Mouse (Mus musculus) limb, embryonic 11.5 days (tissue): ENCODE results near the gene Adgrf5. TPM values are rescaled to one million over a fixed set of nuclear protein-coding genes. Genes with fewer than 3 reads are reported as not detected.

Experiments
- ATAC-seq: fragments of 200-750 bp; cut with Nextera tagmentation; 2 replicates; pipeline ENCODE4 v1.8.0; 2017; ENCODE audit warnings: low read depth; ENCODE audit not compliant: insufficient number of reproducible peaks, low FRiP score, low TSS enrichment
- DNase-seq: peaks from one replicate; pipeline ENCODE4 v3.0.0-alpha.2; 2015; ENCODE audit warnings: low spot score
- H3K27ac ChIP-seq: fragments of 300-500 bp; sonication (generic); replicated peaks from 2 replicates; pipeline ENCODE4 v1.5.1; 2014; ENCODE audit warnings: low read depth, mild to moderate bottlenecking, low read length
- H3K27me3 ChIP-seq: fragments of 300-500 bp; sonication (generic); 2 replicates; pipeline ENCODE4 v1.6.1; 2014; ENCODE audit warnings: mild to moderate bottlenecking, low read length, mixed read lengths; ENCODE audit not compliant: control insufficient read depth, insufficient read depth
- H3K36me3 ChIP-seq: fragments of 300-500 bp; sonication (generic); 2 replicates; pipeline ENCODE4 v1.6.1; 2014; ENCODE audit warnings: mild to moderate bottlenecking, low read length, moderate library complexity, mixed read lengths; ENCODE audit not compliant: control insufficient read depth, insufficient read depth
- H3K4me1 ChIP-seq: fragments of 300-500 bp; sonication (generic); 2 replicates; pipeline ENCODE4 v1.6.1; 2014; ENCODE audit warnings: low read length, mixed read lengths; ENCODE audit not compliant: control insufficient read depth, insufficient read depth
- H3K4me2 ChIP-seq: fragments of 300-500 bp; sonication (generic); 2 replicates; pipeline ENCODE4 v1.6.1; 2014; ENCODE audit warnings: low read depth, mild to moderate bottlenecking, moderate library complexity; ENCODE audit not compliant: severe bottlenecking
- H3K4me3 ChIP-seq: fragments of 300-500 bp; sonication (generic); 2 replicates; pipeline ENCODE4 v1.5.1; 2014; ENCODE audit warnings: low read depth, low read length
- H3K9ac ChIP-seq: fragments of 300-500 bp; sonication (generic); 2 replicates; pipeline ENCODE4 v1.6.1; 2014; ENCODE audit warnings: mild to moderate bottlenecking, low read length
- H3K9me3 ChIP-seq: fragments of 300-500 bp; sonication (generic); 2 replicates; pipeline ENCODE4 v1.6.1; 2016; ENCODE audit warnings: low read length; ENCODE audit not compliant: control insufficient read depth
- WGBS: fragments of 180-500 bp; shearing (Covaris S2); extraction: QIAGEN DNeasy Blood & Tissue Kit; methylation state at CpG from one replicate; pipeline ENCODE4 v1.1.7; 2014; 5-methylcytosine and 5-hydroxymethylcytosine counted together
- polyA plus RNA-seq: library from polyadenylated mRNA; unstranded; fragments of >200 nt; fragmentation: Nextera tagmentation; extraction: Ambion mirVana; gene quantifications from 2 replicates; pipeline ENCODE4 v1.2.1, GENCODE M21; 2014

The Adgrf5 gene
- polyA plus RNA-seq, 1 experiment from 2014 or later, result 9.6 TPM

GRCm38 (mm10) chr17:43389256-43389655 lies 29.0 kb downstream of the Adgrf5 start:
- WGBS, result 88% methylated on average over 11 of the region's 11 CpGs
- Histone ChIP-seq H3K27ac (no peak overlapping the region), H3K4me1 (no peaks in the 10 kb centered on the region), H3K4me2 (no peak overlapping the region), H3K27me3 (no peaks in the 10 kb centered on the region), H3K9ac (no peak overlapping the region), H3K36me3 (no peaks in the 10 kb centered on the region), H3K4me3 (no peak overlapping the region), H3K9me3 (no peaks in the 10 kb centered on the region)
- ATAC-seq (no peak), DNase-seq (no peak)

GRCm38 (mm10) chr17:43392191-43392590 lies 31.9 kb downstream of the Adgrf5 start:
- no peaks in the 10 kb centered on the region for H3K27me3 ChIP-seq
- H3K4me3 ChIP-seq, result no peak overlapping the region
- DNase-seq (no peak), ATAC-seq (no peak)
- no peaks in the 10 kb centered on the region for H3K36me3 ChIP-seq
- no peak overlapping the region for H3K4me2 ChIP-seq
- no peak overlapping the region for H3K9ac ChIP-seq
- 47% methylated on average over 9 of the region's 9 CpGs for WGBS
- H3K4me1 ChIP-seq, result no peaks in the 10 kb centered on the region
- H3K27ac ChIP-seq, result no peak overlapping the region
- no peaks in the 10 kb centered on the region for H3K9me3 ChIP-seq

- H3K9ac ChIP-seq, result no peak overlapping the region
- WGBS, result 90% methylated on average over 8 of the region's 8 CpGs
- H3K4me2 ChIP-seq, result no peak overlapping the region
- H3K9me3 ChIP-seq, result no peaks in the 10 kb centered on the region
- H3K4me1 ChIP-seq, result no peaks in the 10 kb centered on the region
- no peaks in the 10 kb centered on the region for H3K36me3 ChIP-seq
- no peak overlapping the region for H3K4me3 ChIP-seq
- H3K27me3 ChIP-seq, result no peaks in the 10 kb centered on the region
- DNase-seq (no peak), ATAC-seq (no peak)
- H3K27ac ChIP-seq, result no peak overlapping the region
These were observed 33.4 kb downstream of the Adgrf5 start for GRCm38 (mm10) chr17:43393669-43394068.

- Histone ChIP-seq H3K9me3 (no peaks in the 10 kb centered on the region), H3K4me2 (no peak overlapping the region), H3K27me3 (no peaks in the 10 kb centered on the region), H3K27ac (no peak overlapping the region), H3K4me1 (no peaks in the 10 kb centered on the region), H3K9ac (no peak overlapping the region), H3K4me3 (no peak overlapping the region), H3K36me3 (no peaks in the 10 kb centered on the region)
- ATAC-seq (no peak), DNase-seq (no peak)
- WGBS, result 77% methylated on average over 12 of the region's 12 CpGs
These were observed 35.4 kb downstream of the Adgrf5 start for GRCm38 (mm10) chr17:43395400-43396258.

- no peaks in the 10 kb centered on the region for H3K27me3 ChIP-seq
- 79% methylated on average over 7 of the region's 7 CpGs for WGBS
- H3K27ac ChIP-seq, result no peak overlapping the region
- DNase-seq, result no peak
- no peaks in the 10 kb centered on the region for H3K9me3 ChIP-seq
- no peak for ATAC-seq
- no peak overlapping the region for H3K9ac ChIP-seq
- H3K4me2 ChIP-seq, result no peak overlapping the region
- H3K36me3 ChIP-seq, result no peaks in the 10 kb centered on the region
- H3K4me3 ChIP-seq, result no peak overlapping the region
- no peaks in the 10 kb centered on the region for H3K4me1 ChIP-seq
These were observed 38.4 kb downstream of the Adgrf5 start for GRCm38 (mm10) chr17:43398612-43399011.

- Histone ChIP-seq H3K4me2 (no peak overlapping the region), H3K4me3 (no peak overlapping the region), H3K9me3 (no peaks in the 10 kb centered on the region), H3K4me1 (no peaks in the 10 kb centered on the region), H3K36me3 (no peaks in the 10 kb centered on the region), H3K27ac (no peak overlapping the region), H3K27me3 (no peaks in the 10 kb centered on the region), H3K9ac (no peak overlapping the region)
- WGBS, result 86% methylated on average over 3 of the region's 3 CpGs
- ATAC-seq (no peak), DNase-seq (no peak)
These were observed 38.9 kb downstream of the Adgrf5 start for GRCm38 (mm10) chr17:43399151-43399550.

GRCm38 (mm10) chr17:43400483-43400882 lies 40.2 kb downstream of the Adgrf5 start:
- H3K27me3 ChIP-seq, result no peaks in the 10 kb centered on the region
- no peaks in the 10 kb centered on the region for H3K36me3 ChIP-seq
- no peak overlapping the region for H3K27ac ChIP-seq
- 82% methylated on average over 10 of the region's 10 CpGs for WGBS
- H3K9ac ChIP-seq, result no peak overlapping the region
- H3K4me2 ChIP-seq, result no peak overlapping the region
- no peak overlapping the region for H3K4me3 ChIP-seq
- no peaks in the 10 kb centered on the region for H3K9me3 ChIP-seq
- no peak for DNase-seq
- no peaks in the 10 kb centered on the region for H3K4me1 ChIP-seq
- ATAC-seq, result no peak

- Histone ChIP-seq H3K4me1 (no peaks in the 10 kb centered on the region), H3K4me2 (no peak overlapping the region), H3K27ac (no peak overlapping the region), H3K36me3 (no peaks in the 10 kb centered on the region), H3K9ac (no peak overlapping the region), H3K27me3 (no peaks in the 10 kb centered on the region), H3K4me3 (no peak overlapping the region), H3K9me3 (no peaks in the 10 kb centered on the region)
- WGBS, result 69% methylated on average over 6 of the region's 6 CpGs
- no peak for DNase-seq
- no peak for ATAC-seq
These were observed 43.6 kb downstream of the Adgrf5 start for GRCm38 (mm10) chr17:43403851-43404250.

- WGBS, result 63% methylated on average over 5 of the region's 5 CpGs
These were observed 44.2 kb downstream of the Adgrf5 start for GRCm38 (mm10) chr17:43404408-43404807.

More at GRCm38 (mm10) chr17:43404408-43404807, 44.2 kb downstream of the Adgrf5 start:
- DNase-seq (no peak), ATAC-seq (no peak)
- H3K9me3 ChIP-seq, result no peaks in the 10 kb centered on the region
- no peaks in the 10 kb centered on the region for H3K4me1 ChIP-seq
- no peaks in the 10 kb centered on the region for H3K36me3 ChIP-seq
- H3K27ac ChIP-seq, result no peak overlapping the region
- no peaks in the 10 kb centered on the region for H3K27me3 ChIP-seq
- H3K9ac ChIP-seq, result no peak overlapping the region
- H3K4me3 ChIP-seq, result no peak overlapping the region
- H3K4me2 ChIP-seq, result no peak overlapping the region
